Mouse (Mus musculus) T-helper 1 cell (primary cell): Measurements from ENCODE around the gene Flnb.

Experiments used
- in situ Hi-C: fragments of 300-600 bp; cut with MboI, MseI; formaldehyde crosslinking; loops from one replicate; pipeline ENCODE4 v1.15.1; 2025; ENCODE audit warnings: high pct_unique_total_duplicates

Gene Flnb

DNA sequence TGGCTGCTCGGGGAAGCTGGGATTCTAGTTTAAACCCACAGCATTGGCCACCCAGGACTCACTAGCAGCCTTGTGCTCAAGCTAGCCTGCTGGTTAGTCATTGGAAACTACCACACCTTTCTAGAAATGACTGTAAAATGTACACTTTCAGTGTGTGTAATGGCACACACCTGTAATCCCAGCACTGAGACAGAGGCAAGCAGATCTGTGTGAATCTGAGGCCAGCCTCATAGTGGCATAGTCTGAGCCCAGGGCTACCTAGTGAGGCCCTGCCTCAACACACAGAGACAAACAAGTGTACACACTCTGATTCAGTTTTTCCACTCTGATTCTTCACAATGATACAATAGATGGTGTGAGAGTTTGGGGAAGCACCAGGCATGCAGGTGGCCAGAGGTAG, 171.6 kb downstream of the Flnb start:
- in situ Hi-C loops, result loop anchor here (5.0 kb wide), 1 partner anchor 183 kb away; the partner anchor contains the start of gene Pdhb

DNA sequence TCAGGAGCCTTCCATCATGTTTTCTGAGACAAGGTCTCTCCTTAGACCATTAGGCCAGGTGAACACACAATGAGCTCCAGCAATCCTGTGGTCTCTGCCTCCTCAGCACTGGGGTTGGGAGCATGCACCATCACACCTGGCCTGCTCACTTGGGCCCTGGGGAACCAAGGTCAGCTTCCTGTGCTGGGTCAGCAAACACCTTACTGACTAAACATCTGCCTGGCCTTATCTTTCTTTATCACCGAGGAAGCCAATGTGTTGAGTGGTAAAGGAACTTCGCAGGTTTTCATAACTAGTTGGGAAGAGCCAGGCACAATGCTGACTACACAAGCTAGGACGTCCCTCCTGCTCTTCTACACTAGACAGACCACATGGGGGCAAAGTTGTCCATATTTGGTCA, 172.2 kb downstream of the Flnb start:
- in situ Hi-C loops, result loop anchor here (5.0 to 10.0 kb wide), 2 partner anchors 175 to 182 kb away; partner anchors contain the start of genes Flnb and Pdhb

DNA sequence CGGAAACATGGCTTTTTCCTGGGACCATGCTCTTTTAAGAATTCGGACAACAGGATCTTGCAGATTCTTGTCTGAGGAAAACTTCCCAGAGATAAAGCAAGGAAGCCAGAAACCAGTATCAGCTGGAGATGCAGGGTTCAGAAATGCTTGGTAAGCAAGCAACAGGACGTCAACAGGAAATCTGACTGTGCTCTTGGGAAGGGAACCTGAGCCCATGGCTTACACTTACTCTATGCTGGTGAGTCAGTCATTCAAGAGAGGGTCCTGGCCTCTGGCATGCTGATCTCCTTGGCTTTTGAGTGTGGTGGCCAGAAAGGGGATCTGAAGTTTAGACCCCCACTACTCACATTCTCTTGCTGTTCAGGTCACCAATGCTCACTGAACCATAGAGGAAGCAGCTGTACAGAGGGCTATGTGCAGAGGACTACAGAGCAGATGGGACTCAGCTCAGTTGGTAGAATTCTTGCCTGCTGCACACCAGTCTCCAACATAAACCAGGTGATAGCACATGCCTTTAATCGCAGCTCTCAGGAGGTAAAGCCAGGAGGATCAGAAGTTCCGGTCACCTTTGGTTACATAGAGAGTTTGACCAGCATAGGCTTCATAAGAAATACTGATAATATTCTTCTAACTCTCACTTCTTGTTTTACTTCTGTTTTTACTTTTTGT, 173.5 kb downstream of the Flnb start:
- in situ Hi-C loops, result loop anchor here (10.0 kb wide), 1 partner anchor 176 kb away; the partner anchor contains the start of gene Flnb

DNA sequence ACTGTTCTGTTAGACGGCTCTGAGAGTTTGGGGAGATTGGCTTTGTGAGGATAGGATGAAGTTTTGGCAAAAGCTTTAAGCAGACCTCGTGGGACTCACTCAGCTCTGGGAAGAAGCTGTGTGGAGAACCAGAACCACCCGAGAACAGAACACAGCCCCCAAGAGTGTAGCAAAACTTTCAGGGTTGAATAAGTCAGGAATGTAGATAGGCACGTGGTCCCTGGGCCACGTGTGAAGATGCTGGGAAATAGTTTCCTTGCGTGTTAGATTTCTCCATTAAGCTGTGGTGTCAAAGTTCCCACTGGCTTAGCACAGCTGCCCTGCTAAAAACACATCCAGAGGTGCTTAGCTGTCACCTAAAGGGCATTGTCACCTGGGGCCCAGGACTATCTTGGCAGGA, 174.4 kb downstream of the Flnb start:
- in situ Hi-C loops, result loop anchor here (10.0 kb wide), 1 partner anchor 177 kb away; the partner anchor contains the start of gene Flnb

DNA sequence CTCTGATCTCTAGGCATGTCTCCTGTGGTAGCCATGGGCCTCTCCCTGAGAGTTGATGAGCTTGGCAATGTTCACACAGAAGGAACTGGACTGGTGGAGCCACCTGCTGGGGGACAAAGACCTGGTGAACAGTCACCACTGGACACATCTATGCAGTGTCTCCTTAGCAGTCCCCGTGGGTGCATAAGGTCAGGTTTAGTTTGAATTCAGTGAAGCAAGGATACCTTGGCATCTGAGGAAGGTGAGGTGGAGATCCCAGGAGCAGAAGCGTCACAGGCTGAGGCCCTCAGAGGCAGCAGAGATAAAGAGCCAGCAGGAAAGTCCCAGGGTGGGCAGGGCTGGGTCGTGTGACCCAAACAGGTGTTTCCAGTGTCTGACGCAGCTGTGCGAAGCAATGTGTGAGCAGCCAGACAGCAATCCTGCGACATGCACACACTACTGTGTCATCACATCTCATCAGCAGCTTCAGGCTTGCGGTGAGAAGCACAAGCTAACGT, 176.6 kb downstream of the Flnb start, which contains the start of gene Dnase1l3:
Dnase1l3 (minus strand) TSS at position 303 of the 497 bp plus-strand sequence.
- in situ Hi-C loops, result loop anchor here (10.0 kb wide), 1 partner anchor 180 kb away; the partner anchor contains the start of gene Flnb

DNA sequence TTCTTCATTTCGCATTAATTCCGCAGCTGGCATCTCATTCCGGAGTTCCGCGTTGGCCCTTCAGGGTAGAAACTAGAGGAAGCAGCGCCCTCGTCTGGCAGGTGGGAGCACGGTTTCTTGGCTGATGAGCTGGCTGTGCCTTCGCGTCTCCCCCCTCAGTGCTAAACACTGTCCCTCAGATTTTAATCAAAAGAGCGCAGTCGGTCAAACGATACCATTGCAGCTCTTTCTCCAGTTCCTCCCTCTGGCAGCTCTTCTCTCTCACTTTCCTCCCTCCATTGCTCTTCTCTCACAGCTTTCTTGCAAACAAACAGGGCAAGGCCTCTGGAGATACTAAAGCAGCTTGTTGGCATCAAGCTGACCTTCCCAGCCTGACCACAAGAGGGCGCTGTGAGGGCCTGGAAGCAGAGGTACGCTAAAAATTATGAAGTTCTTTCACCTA, 179.5 kb downstream of the Flnb start:
- in situ Hi-C loops, result loop anchor here (10.0 kb wide), 1 partner anchor 182 kb away; the partner anchor contains the start of gene Flnb

DNA sequence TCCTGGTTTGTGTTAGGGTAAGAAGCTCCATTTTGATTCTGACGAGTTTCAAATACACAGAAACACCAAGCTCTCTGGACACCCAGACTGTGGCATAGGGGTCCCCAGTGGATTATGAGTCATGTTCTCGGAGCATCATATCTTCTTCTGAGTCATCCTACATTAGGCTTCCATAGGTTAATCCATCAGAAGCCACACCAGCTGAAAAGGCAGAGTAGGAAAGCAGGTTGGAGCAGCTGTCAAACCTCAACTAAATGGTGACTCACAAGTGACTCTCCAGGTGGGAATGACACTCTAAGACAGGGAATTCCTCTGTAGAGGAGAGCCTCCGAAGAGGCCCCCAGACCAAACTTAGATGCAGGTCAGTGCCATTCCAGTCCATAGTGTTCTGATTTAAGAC, 181.3 kb downstream of the Flnb start:
- in situ Hi-C loops, result loop anchor here (10.0 kb wide), 1 partner anchor 184 kb away; the partner anchor contains the start of gene Flnb

DNA sequence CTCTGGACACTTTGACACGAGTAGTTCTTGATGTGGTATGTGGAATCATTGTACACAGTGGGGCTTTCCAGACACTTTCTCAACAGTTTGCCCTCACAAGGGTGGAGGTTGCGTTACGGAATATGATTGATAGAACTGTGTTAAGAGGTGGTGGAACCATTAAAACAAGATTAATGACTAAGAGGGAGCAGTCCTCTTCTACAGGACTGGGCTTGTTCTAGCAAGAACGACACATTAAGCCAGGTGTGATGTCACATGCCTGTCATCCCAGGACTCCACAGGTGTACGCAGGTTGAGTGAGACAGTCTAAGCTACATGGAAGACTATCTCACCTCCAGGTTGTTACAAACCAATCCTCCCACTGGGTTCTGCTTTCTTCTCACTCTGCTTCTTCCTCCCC, 181.7 kb downstream of the Flnb start:
- in situ Hi-C loops, result loop anchor here (10.0 kb wide), 1 partner anchor 185 kb away; the partner anchor contains the start of gene Flnb

DNA sequence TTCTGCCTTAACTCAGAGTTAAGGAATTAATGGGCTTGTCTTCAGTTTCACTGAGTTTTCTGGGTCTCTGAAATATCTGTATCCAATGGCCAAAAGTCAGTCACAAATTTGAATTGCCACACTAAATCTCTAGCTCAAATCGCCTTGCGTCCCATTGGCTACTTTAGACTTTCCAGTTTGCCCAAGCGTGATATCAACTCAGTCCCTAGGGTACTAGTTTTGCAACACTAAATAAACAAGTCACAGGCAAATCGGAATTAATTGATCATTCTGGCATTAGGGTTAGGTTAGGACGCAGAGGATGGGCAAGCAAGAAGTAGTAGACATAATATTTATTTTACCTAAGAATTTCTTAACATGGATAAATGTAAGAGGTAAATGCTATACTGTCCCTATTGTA, 182.5 kb downstream of the Flnb start:
- in situ Hi-C loops, result loop anchor here (5.0 kb wide), 1 partner anchor 33 kb away; no protein-coding TSS in a partner anchor
